Mouse (Mus musculus) 3T3-L1 (cell line): ENCODE measurements around the gene Rpl35.

ENCODE experiments used
- DNase-seq: peaks from one replicate; pipeline ENCODE4 v3.0.0-alpha.2; 2015; ENCODE audit warnings: low read depth, low spot score

Gene Rpl35

GRCm38 (mm10) chr2:38997386-38998374 lies 7.7 kb downstream of the Rpl35 start, which contains the start of gene Wdr38:
Gene Wdr38 (plus strand): TSS chr2:38997476.
- DNase-seq = peak; percentile 93

- DNase-seq = no peak
These were observed 13.0 kb downstream of the Rpl35 start for GRCm38 (mm10) chr2:38992452-38992851.

- no peak for DNase-seq
These were observed 13.4 kb downstream of the Rpl35 start for GRCm38 (mm10) chr2:38992004-38992403.

- DNase-seq = no peak
These were observed 16.5 kb downstream of the Rpl35 start for GRCm38 (mm10) chr2:38988929-38989328.

- peak; percentile 57 for DNase-seq
These were observed 17.5 kb downstream of the Rpl35 start for GRCm38 (mm10) chr2:38987803-38988510.

GRCm38 (mm10) chr2:38987371-38987770 lies 18.1 kb downstream of the Rpl35 start:
- DNase-seq = peak; percentile 75

- peak; percentile 99 for DNase-seq
These were observed 18.8 kb downstream of the Rpl35 start for GRCm38 (mm10) chr2:38986580-38986979.

GRCm38 (mm10) chr2:38983456-38983855 lies 22.0 kb downstream of the Rpl35 start:
- no peak for DNase-seq

- no peak for DNase-seq
These were observed 27.6 kb downstream of the Rpl35 start for GRCm38 (mm10) chr2:38977837-38978236.

GRCm38 (mm10) chr2:38975941-38976805 lies 29.3 kb downstream of the Rpl35 start:
- no peak for DNase-seq

GRCm38 (mm10) chr2:38975181-38975580 lies 30.2 kb downstream of the Rpl35 start:
- no peak for DNase-seq

GRCm38 (mm10) chr2:38974171-38974570 lies 31.3 kb downstream of the Rpl35 start:
- DNase-seq = peak; percentile 66

GRCm38 (mm10) chr2:38973701-38974100 lies 31.7 kb downstream of the Rpl35 start:
- DNase-seq = no peak

- peak; percentile 48 for DNase-seq
These were observed 32.2 kb downstream of the Rpl35 start for GRCm38 (mm10) chr2:38973223-38973622.

GRCm38 (mm10) chr2:38970057-38970456 lies 35.4 kb downstream of the Rpl35 start:
- DNase-seq = no peak

GRCm38 (mm10) chr2:38969650-38970049 lies 35.8 kb downstream of the Rpl35 start:
- no peak for DNase-seq

GRCm38 (mm10) chr2:38964198-38964597 lies 41.2 kb downstream of the Rpl35 start:
- DNase-seq = no peak

- no peak for DNase-seq
These were observed 47.7 kb downstream of the Rpl35 start for GRCm38 (mm10) chr2:38957671-38958223.

- no peak for DNase-seq
These were observed 49.4 kb downstream of the Rpl35 start for GRCm38 (mm10) chr2:38956062-38956461.

- peak; percentile 61 for DNase-seq
These were observed 52.1 kb downstream of the Rpl35 start for GRCm38 (mm10) chr2:38953152-38953883.
